Mouse (Mus musculus) granulocyte monocyte progenitor cell, adult 5-6 weeks (primary cell): ENCODE data around the gene Dnajc5. TPM values are rescaled to one million over a fixed set of nuclear protein-coding genes. Genes with fewer than 3 reads are reported as not detected.

Experiments used
- ATAC-seq: replicated peaks from 2 replicates; pipeline ENCODE4 v1.8.0; 2016; ENCODE audit warnings: mild to moderate bottlenecking, moderate TSS enrichment, inconsistent platforms; ENCODE audit not compliant: poor library complexity, severe bottlenecking
- total RNA-seq, 2 experiments: library from RNA; stranded (forward) in 1 of 2; stranded (reverse) in 1 of 2; fragments of 200-712, 200-1000 nt in 1 of 2; fragments of >200 nt in 1 of 2; fragmentation: Nextera tagmentation in 1 of 2; gene quantifications; 2 replicates each; pipeline ENCODE4 v1.2.3; 2014 to 2017

The Dnajc5 gene
- total RNA-seq, 2 experiments from 2014 or later: 46.4 to 47.1 TPM

- ATAC-seq: no peak
Measured at GRCm38 (mm10) chr2:181601751-181602145, 81.5 kb downstream of the Dnajc5 start.

GRCm38 (mm10) chr2:181602367-181602766 lies 82.1 kb downstream of the Dnajc5 start:
- no peak for ATAC-seq

Other genes starting within 250 kb of the Dnajc5 start
- 11.8 and 15.3 TPM in 2 replicates for gene Gmeb2, start 232.4 kb upstream of the Dnajc5 start, total RNA-seq (2014; fragmentation: Nextera tagmentation)
- gene Gmeb2, start 232.4 kb upstream of the Dnajc5 start, total RNA-seq (2017): 10.4 and 16.5 TPM in 2 replicates
- not detected in 2 replicates for gene Stmn3, start 206.0 kb upstream of the Dnajc5 start, total RNA-seq (2014; fragmentation: Nextera tagmentation)
- not detected in 2 replicates for gene Stmn3, start 206.0 kb upstream of the Dnajc5 start, total RNA-seq (2017)
- gene Rtel1, start 200.7 kb upstream of the Dnajc5 start, total RNA-seq (2014; fragmentation: Nextera tagmentation): 63.9 and 85.0 TPM in 2 replicates
- 30.1 and 47.5 TPM in 2 replicates for gene Rtel1, start 200.7 kb upstream of the Dnajc5 start, total RNA-seq (2017)
- gene Zgpat, start 155.6 kb upstream of the Dnajc5 start, total RNA-seq (2014; fragmentation: Nextera tagmentation): 12.8 and 18.3 TPM in 2 replicates
- gene Zgpat, start 155.6 kb upstream of the Dnajc5 start, total RNA-seq (2017): 29.8 and 35.7 TPM in 2 replicates
- gene Arfrp1, start 155.1 kb upstream of the Dnajc5 start, total RNA-seq (2014; fragmentation: Nextera tagmentation): 34.1 and 43.2 TPM in 2 replicates
- 38.6 and 39.2 TPM in 2 replicates for gene Arfrp1, start 155.1 kb upstream of the Dnajc5 start, total RNA-seq (2017)
- gene Lime1, start 140.4 kb upstream of the Dnajc5 start, total RNA-seq (2014; fragmentation: Nextera tagmentation): 24.1 and 24.9 TPM in 2 replicates
- 6.9 and 20.8 TPM in 2 replicates for gene Lime1, start 140.4 kb upstream of the Dnajc5 start, total RNA-seq (2017)
- 1.1 TPM in 1 of 2 replicates, not detected in the other for gene Zbtb46, start 61.1 kb upstream of the Dnajc5 start, total RNA-seq (2014; fragmentation: Nextera tagmentation)
- 0.13 and 0.15 TPM in 2 replicates for gene Zbtb46, start 61.1 kb upstream of the Dnajc5 start, total RNA-seq (2017)
- gene Abhd16b, start 27.3 kb upstream of the Dnajc5 start, total RNA-seq (2014; fragmentation: Nextera tagmentation): not detected in 2 replicates
- gene Abhd16b, start 27.3 kb upstream of the Dnajc5 start, total RNA-seq (2017): not detected in 2 replicates
- gene Tpd52l2, start 23.3 kb upstream of the Dnajc5 start, total RNA-seq (2014; fragmentation: Nextera tagmentation): 43.1 and 60.9 TPM in 2 replicates
- 115 and 129 TPM in 2 replicates for gene Tpd52l2, start 23.3 kb upstream of the Dnajc5 start, total RNA-seq (2017)
- gene Uckl1, start 64.4 kb downstream of the Dnajc5 start, total RNA-seq (2014; fragmentation: Nextera tagmentation): 118 and 128 TPM in 2 replicates
- 41.5 and 54.1 TPM in 2 replicates for gene Uckl1, start 64.4 kb downstream of the Dnajc5 start, total RNA-seq (2017)
- 30.8 and 35.2 TPM in 2 replicates for gene Prpf6, start 71.4 kb downstream of the Dnajc5 start, total RNA-seq (2014; fragmentation: Nextera tagmentation)
- gene Prpf6, start 71.4 kb downstream of the Dnajc5 start, total RNA-seq (2017): 68.8 and 71.6 TPM in 2 replicates
- gene Zfp512b, start 72.3 kb downstream of the Dnajc5 start, total RNA-seq (2014; fragmentation: Nextera tagmentation): 21.1 and 23.5 TPM in 2 replicates
- gene Zfp512b, start 72.3 kb downstream of the Dnajc5 start, total RNA-seq (2017): 11.6 and 15.6 TPM in 2 replicates
- 6.2 and 13.1 TPM in 2 replicates for gene Samd10, start 78.7 kb downstream of the Dnajc5 start, total RNA-seq (2014; fragmentation: Nextera tagmentation)
- gene Samd10, start 78.7 kb downstream of the Dnajc5 start, total RNA-seq (2017): 3.2 and 4.5 TPM in 2 replicates
- gene Gm29797, start 136.5 kb downstream of the Dnajc5 start, total RNA-seq (2014; fragmentation: Nextera tagmentation): not detected in 2 replicates
- not detected in 2 replicates for gene Gm29797, start 136.5 kb downstream of the Dnajc5 start, total RNA-seq (2017)
- gene Sox18, start 151.2 kb downstream of the Dnajc5 start, total RNA-seq (2014; fragmentation: Nextera tagmentation): not detected in 2 replicates
- not detected in 2 replicates for gene Sox18, start 151.2 kb downstream of the Dnajc5 start, total RNA-seq (2017)
- 25.2 and 27.0 TPM in 2 replicates for gene Tcea2, start 159.8 kb downstream of the Dnajc5 start, total RNA-seq (2014; fragmentation: Nextera tagmentation)
- gene Tcea2, start 159.8 kb downstream of the Dnajc5 start, total RNA-seq (2017): 13.6 and 14.1 TPM in 2 replicates
- gene Rgs19, start 173.5 kb downstream of the Dnajc5 start, total RNA-seq (2014; fragmentation: Nextera tagmentation): 246 and 266 TPM in 2 replicates
- gene Rgs19, start 173.5 kb downstream of the Dnajc5 start, total RNA-seq (2017): 78.6 and 96.8 TPM in 2 replicates
- not detected in 2 replicates for gene Lkaaear1, start 178.0 kb downstream of the Dnajc5 start, total RNA-seq (2014; fragmentation: Nextera tagmentation)
- not detected in 2 replicates for gene Lkaaear1, start 178.0 kb downstream of the Dnajc5 start, total RNA-seq (2017)
- gene Oprl1, start 194.5 kb downstream of the Dnajc5 start, total RNA-seq (2014; fragmentation: Nextera tagmentation): not detected in 2 replicates
- not detected in 2 replicates for gene Oprl1, start 194.5 kb downstream of the Dnajc5 start, total RNA-seq (2017)
- not detected in 2 replicates for gene Myt1, start 242.8 kb downstream of the Dnajc5 start, total RNA-seq (2014; fragmentation: Nextera tagmentation)
- not detected in 2 replicates for gene Myt1, start 242.8 kb downstream of the Dnajc5 start, total RNA-seq (2017)